Mouse (Mus musculus) ES-Bruce4 (cell line): ENCODE results near the gene Cr2. TPM values are rescaled to one million over a fixed set of nuclear protein-coding genes. Genes with fewer than 3 reads are reported as not detected.
A peak's percentile ranks its signal among the peaks of the same experiment; 100 is the strongest.

ENCODE experiments used
- H3K27ac ChIP-seq: 2 replicates; pipeline ENCODE4 v1.5.1; 2012; ENCODE audit warnings: low read length, inconsistent platforms; ENCODE audit not compliant: insufficient read depth
- H3K27me3 ChIP-seq: 2 replicates; pipeline ENCODE4 v1.6.1; 2012; ENCODE audit warnings: mild to moderate bottlenecking, low read length, inconsistent platforms; ENCODE audit not compliant: control insufficient read depth, poor library complexity, insufficient read depth, severe bottlenecking
- H3K36me3 ChIP-seq: 2 replicates; pipeline ENCODE4 v1.6.1; 2012; ENCODE audit warnings: inconsistent platforms, mild to moderate bottlenecking, low read length, moderate library complexity; ENCODE audit not compliant: control insufficient read depth, poor library complexity, insufficient read depth, severe bottlenecking
- H3K4me1 ChIP-seq: one replicate; pipeline ENCODE4 v1.8.1; 2011; ENCODE audit warnings: low read length; ENCODE audit not compliant: control insufficient read depth, insufficient read depth
- H3K4me3 ChIP-seq: 2 replicates; pipeline ENCODE4 v1.5.1; 2011; ENCODE audit warnings: low read depth, mild to moderate bottlenecking, low read length
- H3K9ac ChIP-seq: 2 replicates; pipeline ENCODE4 v1.6.1; 2012; ENCODE audit warnings: low read depth, mild to moderate bottlenecking, inconsistent platforms; ENCODE audit not compliant: poor library complexity, severe bottlenecking
- H3K9me3 ChIP-seq: replicated peaks from 2 replicates; pipeline ENCODE4 v1.6.1; 2012; ENCODE audit warnings: mild to moderate bottlenecking, low read length, inconsistent platforms; ENCODE audit not compliant: control insufficient read depth, poor library complexity, insufficient read depth, severe bottlenecking
- CTCF ChIP-seq: IDR thresholded peaks from one replicate; pipeline ENCODE4 v1.8.1; 2011; ENCODE audit warnings: low read depth, low read length
- EP300 ChIP-seq: IDR thresholded peaks from 2 replicates; pipeline ENCODE4 v1.6.1; 2011; ENCODE audit warnings: low read depth, low read length; ENCODE audit not compliant: insufficient read depth
- POLR2A ChIP-seq: IDR thresholded peaks from one replicate; pipeline ENCODE4 v1.8.1; 2011; ENCODE audit warnings: low read length; ENCODE audit not compliant: insufficient read depth
- polyA plus RNA-seq: library from polyadenylated mRNA; stranded (reverse); fragments of >200 nt; gene quantifications from 2 replicates; pipeline ENCODE4 v1.2.4, GENCODE M21; 2011; ENCODE audit warnings: low read depth; ENCODE audit not compliant: missing spikeins, insufficient read depth, insufficient read length

Gene Cr2
- polyA plus RNA-seq, 1 experiment, result 0.66 TPM

- Histone ChIP-seq H3K9ac (peak overlapping the region; percentile 83), H3K36me3 (no peaks in the 10 kb centered on the region; the same call in 1 of the 2 replicates), H3K4me3 (no peak overlapping the region), H3K9me3 (no peaks in the 10 kb centered on the region), H3K4me1 (no peaks in the 10 kb centered on the region), H3K27me3 (no peaks in the 10 kb centered on the region), H3K27ac (no peak overlapping the region)
- TF ChIP-seq POLR2A, result no peak
These were observed 44.9 kb downstream of the Cr2 start for GRCm38 (mm10) chr1:195131675-195132015.

- Histone ChIP-seq H3K4me1 (no peaks in the 10 kb centered on the region), H3K27me3 (no peaks in the 10 kb centered on the region), H3K27ac (peak within 1 kb of the TSS; percentile 71), H3K9ac (peak within 1 kb of the TSS; percentile 83), H3K36me3 (no peaks in the 10 kb centered on the region; the same call in 1 of the 2 replicates), H3K4me3 (peak within 1 kb of the TSS; percentile 78), H3K9me3 (no peaks in the 10 kb centered on the region)
- TF ChIP-seq EP300 (0 out of 2 replicates have a peak, but pooled peaks have one; percentile 33), POLR2A (no peak), CTCF (peak; percentile 49)
These were observed 45.4 kb downstream of the Cr2 start, which contains the start of gene Cr1l for GRCm38 (mm10) chr1:195130953-195131674. Gene Cr1l, minus strand, starts transcription at chr1:195131586.

GRCm38 (mm10) chr1:195130479-195130878 is 46.0 kb downstream of the Cr2 start:
- no peak for TF ChIP-seq EP300
- TF ChIP-seq CTCF, result no peak
- TF ChIP-seq POLR2A, result no peak

GRCm38 (mm10) chr1:195129867-195130266 is 46.6 kb downstream of the Cr2 start:
- Histone ChIP-seq H3K4me1 (no peaks in the 10 kb centered on the region), H3K9ac (no peak overlapping the region), H3K4me3 (no peak overlapping the region), H3K27ac (no peak overlapping the region), H3K27me3 (no peaks in the 10 kb centered on the region), H3K9me3 (no peaks in the 10 kb centered on the region), H3K36me3 (no peaks in the 10 kb centered on the region; the same call in 1 of the 2 replicates)
- no peak for TF ChIP-seq POLR2A
- no peak for TF ChIP-seq CTCF
- no peak for TF ChIP-seq EP300

More at GRCm38 (mm10) chr1:195130479-195130878, 46.0 kb downstream of the Cr2 start:
- Histone ChIP-seq H3K4me3 (peak overlapping the region; percentile 78), H3K9me3 (no peaks in the 10 kb centered on the region), H3K36me3 (no peaks in the 10 kb centered on the region; the same call in 1 of the 2 replicates), H3K9ac (peak overlapping the region; percentile 83), H3K4me1 (no peaks in the 10 kb centered on the region), H3K27me3 (no peaks in the 10 kb centered on the region), H3K27ac (no peak overlapping the region)

GRCm38 (mm10) chr1:195114414-195114813 is 62.1 kb downstream of the Cr2 start:
- no peak overlapping the region for H3K9ac ChIP-seq
- H3K4me1 ChIP-seq, result no peaks in the 10 kb centered on the region
- H3K9me3 ChIP-seq, result no peaks in the 10 kb centered on the region
- no peaks in the 10 kb centered on the region for H3K36me3 ChIP-seq
- no peak overlapping the region for H3K27ac ChIP-seq
- H3K4me3 ChIP-seq, result no peak overlapping the region
- no peaks in the 10 kb centered on the region for H3K27me3 ChIP-seq
- TF ChIP-seq CTCF (no peak), EP300 (no peak), POLR2A (no peak)

GRCm38 (mm10) chr1:195113621-195114020 is 62.9 kb downstream of the Cr2 start:
- Histone ChIP-seq H3K36me3 (no peaks in the 10 kb centered on the region), H3K27me3 (no peaks in the 10 kb centered on the region)

More at GRCm38 (mm10) chr1:195113621-195114020, 62.9 kb downstream of the Cr2 start:
- H3K4me1 ChIP-seq, result no peaks in the 10 kb centered on the region
- H3K9me3 ChIP-seq, result no peaks in the 10 kb centered on the region
- no peak overlapping the region for H3K27ac ChIP-seq
- H3K4me3 ChIP-seq, result no peak overlapping the region
- H3K9ac ChIP-seq, result no peak overlapping the region
- TF ChIP-seq POLR2A (no peak), EP300 (no peak), CTCF (no peak)
